Mouse (Mus musculus) brain, embryonic 18.5 days (tissue): ENCODE data around the gene Fgd3.
A peak's percentile ranks its signal among the peaks of the same experiment; 100 is the strongest.

Experiments
- DNase-seq: peaks from one replicate; pipeline ENCODE4 v3.0.0-alpha.2; 2012; ENCODE audit warnings: low read depth, low spot score

The Fgd3 gene

DNA sequence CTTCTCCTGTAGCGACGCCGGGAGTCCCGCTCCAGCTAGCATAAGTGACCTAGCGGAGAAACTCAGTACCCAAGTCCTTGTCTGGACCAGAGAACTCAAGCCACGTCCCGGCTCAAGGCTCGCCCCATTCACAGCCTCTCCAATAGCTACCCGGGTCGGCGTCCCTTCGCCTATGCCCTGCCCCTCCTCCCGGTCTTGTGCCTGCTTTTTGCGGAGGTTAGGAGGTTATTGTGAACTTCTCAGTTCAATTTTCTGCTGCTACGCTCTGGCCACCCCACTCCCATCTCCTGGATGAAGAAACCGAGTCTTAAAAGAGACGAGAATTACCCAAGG lies 103.9 kb downstream of the Fgd3 start:
- DNase-seq, result no peak

DNA sequence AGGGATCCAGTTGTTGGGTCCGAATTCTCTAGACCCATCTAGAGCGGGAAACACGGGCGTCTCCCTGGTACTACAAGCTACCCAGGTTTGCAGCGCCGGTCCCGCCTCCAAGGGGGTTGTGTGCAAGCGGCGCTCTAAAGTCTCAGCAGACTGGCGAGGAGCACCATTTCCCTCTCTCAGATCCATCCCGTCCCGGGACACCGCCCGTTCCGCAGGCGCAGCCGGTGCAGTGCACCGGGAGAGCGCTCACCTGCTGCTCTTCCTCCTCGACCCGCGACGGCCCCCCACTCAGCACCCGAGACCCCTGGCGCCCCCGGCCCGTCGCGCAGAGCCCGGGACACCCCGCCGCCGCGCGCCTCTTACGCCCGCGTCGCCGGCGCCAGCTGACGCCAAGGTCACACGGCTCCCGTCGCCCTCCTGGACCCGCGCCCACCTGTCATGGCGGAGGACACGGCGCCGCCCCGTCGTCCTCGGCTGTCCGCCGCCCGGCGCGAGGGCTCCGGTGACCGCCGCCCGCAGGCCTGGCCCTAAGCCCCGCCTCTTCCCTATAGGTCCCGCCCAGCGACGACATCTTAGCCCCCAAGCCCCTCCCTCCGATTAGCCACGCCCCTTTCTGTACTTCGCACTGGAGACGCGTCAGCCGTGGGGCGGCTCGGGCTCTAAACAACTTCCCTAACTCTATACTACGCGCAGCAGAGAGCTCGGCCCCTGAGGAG lies 104.4 kb downstream of the Fgd3 start, which contains the start of gene Card19:
TSS of gene Card19 (minus strand) at position 534 of the 716 bp plus-strand sequence.
- peak; percentile 59 for DNase-seq

DNA sequence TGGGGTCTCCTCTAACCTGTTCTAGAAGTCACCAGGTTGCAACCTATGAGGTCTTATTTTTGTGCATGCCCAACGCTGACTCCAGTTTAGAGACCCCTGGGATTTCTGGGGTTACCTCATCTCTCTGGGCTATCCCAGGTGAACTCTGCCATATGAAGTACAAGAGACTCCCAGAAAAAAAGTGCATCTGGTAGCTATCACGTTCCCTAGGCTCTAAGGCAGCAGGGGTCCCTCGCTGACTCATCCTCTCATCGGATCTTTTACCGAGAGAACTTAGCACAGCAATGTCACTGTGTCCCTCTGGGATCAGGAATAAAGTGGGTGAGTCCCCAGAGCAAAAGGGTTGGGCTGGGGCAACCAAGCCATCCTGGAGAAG lies 105.0 kb downstream of the Fgd3 start:
- DNase-seq, result no peak

DNA sequence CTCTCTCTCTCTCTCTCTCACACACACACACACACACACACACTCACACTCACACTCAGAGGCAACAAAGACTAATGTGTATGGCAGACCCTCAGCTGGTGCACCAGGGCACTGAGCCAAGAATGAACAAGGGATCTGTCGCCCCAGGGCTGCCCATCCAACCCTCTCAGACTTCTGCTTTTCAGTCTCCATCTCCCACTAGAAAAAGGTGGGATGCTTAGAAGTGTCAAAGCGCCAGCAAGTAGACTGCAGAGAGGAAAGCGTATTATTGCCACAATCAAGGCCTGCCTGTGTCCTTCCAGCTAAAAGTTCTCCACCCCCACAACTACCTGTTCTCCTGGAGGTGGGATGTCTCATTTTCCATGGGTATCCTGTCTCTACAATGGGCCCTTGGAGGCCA lies 105.7 kb downstream of the Fgd3 start:
- DNase-seq, result no peak

DNA sequence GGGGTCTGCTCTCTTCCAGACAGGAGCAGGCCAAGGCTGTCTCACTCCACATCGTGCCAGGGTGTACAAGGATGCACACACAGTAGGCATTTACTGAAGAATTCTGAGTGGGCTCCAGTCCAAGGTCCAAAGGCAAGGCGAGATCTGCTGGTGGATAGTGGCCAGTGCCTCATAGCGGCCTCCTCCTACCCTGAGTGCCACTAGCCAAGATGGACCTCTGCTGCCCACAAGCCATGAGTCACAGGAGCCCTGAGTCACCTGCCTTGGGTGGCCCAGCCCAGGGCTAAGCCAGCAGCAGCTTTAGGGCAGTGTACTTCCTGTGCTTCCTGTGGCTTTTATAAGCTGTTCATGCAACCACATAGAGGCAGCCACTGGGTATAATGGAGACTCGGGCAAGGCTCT lies 106.6 kb downstream of the Fgd3 start:
- no peak for DNase-seq

DNA sequence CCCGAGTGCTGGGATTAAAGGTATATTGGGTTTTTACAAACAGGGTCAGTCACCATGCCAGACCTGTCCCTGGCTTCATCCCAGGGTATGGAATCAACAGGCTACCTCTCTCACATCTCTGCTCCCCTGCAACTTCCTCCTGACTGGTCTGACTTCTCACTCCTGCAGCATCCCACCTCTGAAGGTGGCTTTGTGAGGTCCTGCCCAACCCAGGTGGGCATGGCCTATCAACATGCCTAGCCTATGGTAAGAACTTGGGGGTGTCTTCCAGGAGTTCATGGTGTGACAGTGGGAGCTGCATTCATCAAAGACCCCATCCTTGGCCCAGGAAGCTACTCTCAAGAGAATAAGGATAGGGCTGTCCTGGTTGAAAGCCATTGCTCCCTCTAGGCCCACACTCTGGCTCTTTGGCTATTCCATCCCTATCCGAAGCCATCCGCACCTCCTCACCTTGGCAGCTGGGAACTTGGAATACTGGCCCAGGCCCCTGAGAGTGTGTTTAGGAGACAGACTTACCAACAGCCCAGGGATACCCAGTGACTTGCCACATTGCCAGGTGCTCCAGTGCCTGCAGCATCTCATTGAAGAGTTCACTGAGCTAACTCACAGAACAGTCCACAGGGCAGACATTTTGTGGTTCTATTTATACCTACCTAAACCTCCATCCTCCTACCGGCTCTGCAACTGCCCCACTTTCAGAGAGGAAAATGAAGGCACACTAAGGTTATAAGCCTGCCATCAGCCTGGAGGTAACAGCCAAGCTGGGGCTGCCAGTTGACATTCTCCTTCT lies 107.2 kb downstream of the Fgd3 start:
- no peak for DNase-seq
